Mouse (Mus musculus) B cell, adult 62 days (primary cell): ENCODE measurements around the gene Ccdc54. TPM values are rescaled to one million over a fixed set of nuclear protein-coding genes. Genes with fewer than 3 reads are reported as not detected.

Experiments
- total RNA-seq: library from RNA; stranded (reverse); gene quantifications from 4 replicates; pipeline ENCODE4 v1.2.4, GENCODE M21; 2023

Ccdc54 gene
- not detected in 4 replicates for total RNA-seq

DNA sequence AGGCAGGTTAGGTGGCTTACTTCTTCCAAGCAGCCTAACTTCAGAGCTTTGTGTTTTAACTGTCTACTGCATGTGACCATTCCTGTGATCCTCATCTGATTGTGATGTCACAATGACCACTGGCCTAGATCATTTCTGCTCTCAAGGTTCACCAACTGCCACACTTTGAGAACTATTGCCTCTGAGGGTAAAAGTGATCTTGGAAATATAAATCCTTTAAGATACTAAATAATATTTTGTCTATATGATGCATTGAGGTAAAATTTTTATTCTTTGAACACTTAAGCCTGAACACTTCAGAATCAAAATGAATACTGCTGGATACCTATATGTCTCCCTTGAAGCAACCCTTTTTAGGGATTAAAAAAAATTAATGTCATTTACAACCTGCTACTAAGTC is at the start of gene Ccdc54:
Gene Ccdc54 (minus strand): TSS at position 101 of the 400 bp plus-strand sequence.

Other genes with a start within 250 kb of the Ccdc54 start
- gene Bbx, start 158.8 kb downstream of the Ccdc54 start, total RNA-seq: 50.0 to 54.0 TPM (median 52.5 TPM) in 4 replicates